Mouse (Mus musculus): ENCODE measurements at regions not wholly inside any gene's neighbourhood (a gene's known extent, or its start where the extent isn't known, plus 50 kb on each side); places are given as distances from the start of the nearest gene placed in this dataset.

DNA sequence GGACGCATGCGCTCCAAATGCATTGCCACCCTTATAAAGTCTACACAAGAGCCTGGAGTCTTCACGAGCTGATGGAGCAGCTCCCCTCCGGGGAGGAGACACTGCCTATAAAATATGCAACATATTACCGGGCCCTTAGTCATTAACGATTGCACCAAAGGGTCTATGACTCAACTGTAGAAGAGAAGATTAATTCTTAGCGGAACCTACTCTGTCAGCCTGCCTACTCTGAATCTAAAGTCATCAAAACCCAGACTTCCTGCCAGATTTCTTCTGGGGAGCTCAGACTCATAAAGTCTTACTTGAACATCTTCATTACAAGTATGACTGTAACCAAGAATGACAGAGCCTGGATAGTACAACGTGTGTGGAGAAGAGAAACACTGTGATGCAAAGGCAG lies 237.2 kb upstream of the 1700056E22Rik start:
- TF ChIP-seq CTCF (IDR thresholded peaks at IDR 0.05; ENCODE audit: borderline replicate concordance, extremely low read depth, insufficient read depth, insufficient read length) (no peak), POLR2A (IDR thresholded peaks at IDR 0.05; ENCODE audit: borderline replicate concordance, extremely low read depth, insufficient read depth, insufficient read length, poor library complexity, severe bottlenecking) (no peak)

Data from brain, embryonic 14.5 days (tissue).